Mouse (Mus musculus) megakaryocyte, embryonic 14.5 days (primary cell): ENCODE data around the gene Snx10.

Source experiments
- FLI1 ChIP-seq: IDR thresholded peaks from 2 replicates; pipeline ENCODE4 v1.6.1; 2012; ENCODE audit warnings: low read length, inconsistent platforms, mixed read lengths
- GATA1 ChIP-seq: IDR thresholded peaks from 3 replicates; pipeline ENCODE4 v1.6.1; 2012; ENCODE audit warnings: mixed read lengths, low read length, inconsistent platforms, borderline replicate concordance

DNA sequence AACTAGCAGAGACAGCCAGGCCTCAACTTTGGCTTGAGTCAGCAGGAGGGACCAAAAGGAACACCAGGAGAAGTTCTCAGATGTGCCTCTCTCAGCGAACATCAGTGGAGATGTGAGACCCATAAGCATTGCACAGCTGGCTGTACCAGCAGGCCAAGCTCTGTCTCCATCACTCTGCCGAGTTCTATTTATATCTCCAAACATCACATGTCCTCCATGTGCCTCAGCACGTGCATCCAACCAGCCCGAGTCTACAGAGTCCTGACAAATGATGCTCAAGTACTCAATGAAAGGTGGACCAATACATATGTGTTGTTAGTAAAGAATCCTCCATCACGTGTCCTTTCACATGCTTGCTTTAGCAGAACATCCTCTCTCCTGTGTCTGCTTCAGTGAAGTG, 103.1 kb downstream of the Snx10 start:
- no peak for TF ChIP-seq GATA1
- TF ChIP-seq FLI1: no peak
